Mouse (Mus musculus) MEL (cell line): Measurements from ENCODE around the gene Olfr414.

Experiments
- CHD2 ChIP-seq: IDR thresholded peaks from 2 replicates; pipeline ENCODE4 v1.6.1; 2011; ENCODE audit warnings: low read length, improper control_type of control experiment
- CTCF ChIP-seq, 3 experiments: IDR thresholded peaks in 2 of 3; conservative IDR thresholded peaks in 1 of 3; 2 replicates each; pipeline ENCODE4 v1.5.1; 2011 to 2012; ENCODE audit warnings: low read length in 3 of 3, low read depth in 2 of 3, mild to moderate bottlenecking in 2 of 3, improper control_type of control experiment in 1 of 3, inconsistent platforms in 1 of 3, mixed read lengths in 1 of 3, moderate library complexity in 1 of 3; ENCODE audit not compliant: control insufficient read depth in 1 of 3, insufficient read depth in 1 of 3, poor library complexity in 1 of 3, severe bottlenecking in 1 of 3
- EP300 ChIP-seq, 2 experiments: IDR thresholded peaks; 2 replicates each; pipeline ENCODE4 v1.6.1; 2011; ENCODE audit warnings: improper control_type of control experiment in 2 of 2, low read length in 2 of 2, low read depth in 1 of 2, mild to moderate bottlenecking in 1 of 2
- HCFC1 ChIP-seq: IDR thresholded peaks from 2 replicates; pipeline ENCODE4 v1.6.1; 2012; ENCODE audit warnings: low read depth, mild to moderate bottlenecking, inconsistent platforms, low read length, improper control_type of control experiment, moderate library complexity
- MAX ChIP-seq: IDR thresholded peaks from 2 replicates; pipeline ENCODE4 v1.6.1; 2011; ENCODE audit warnings: low read length, improper control_type of control experiment
- MAZ ChIP-seq: IDR thresholded peaks from 2 replicates; pipeline ENCODE4 v1.6.1; 2012; ENCODE audit warnings: low read depth, mild to moderate bottlenecking, inconsistent platforms, low read length, improper control_type of control experiment
- MYC ChIP-seq: IDR thresholded peaks from 2 replicates; pipeline ENCODE4 v1.6.1; 2011; ENCODE audit warnings: low read depth, mild to moderate bottlenecking, low read length, improper control_type of control experiment, moderate library complexity
- POLR2A ChIP-seq, 2 experiments: IDR thresholded peaks; 2 replicates each; pipeline ENCODE4 v1.6.1; 2011 to 2012; ENCODE audit warnings: low read length in 2 of 2, mild to moderate bottlenecking in 2 of 2, control low read depth in 1 of 2, improper control_type of control experiment in 1 of 2, low read depth in 1 of 2, moderate library complexity in 1 of 2; ENCODE audit not compliant: control insufficient read depth in 1 of 2, insufficient read depth in 1 of 2, poor library complexity in 1 of 2
- POLR2AphosphoS2 ChIP-seq: IDR thresholded peaks from 2 replicates; pipeline ENCODE4 v1.6.1; 2011; ENCODE audit warnings: low read length, improper control_type of control experiment
- RCOR1 ChIP-seq: IDR thresholded peaks from 2 replicates; pipeline ENCODE4 v1.6.1; 2012; ENCODE audit warnings: low read depth, mild to moderate bottlenecking, inconsistent platforms, low read length, improper control_type of control experiment
- TAL1 ChIP-seq: IDR thresholded peaks from 2 replicates; pipeline ENCODE4 v1.6.1; 2012; ENCODE audit warnings: mild to moderate bottlenecking, inconsistent platforms, low read length, moderate library complexity, mixed read lengths
- TCF12 ChIP-seq: IDR thresholded peaks from 2 replicates; pipeline ENCODE4 v1.6.1; 2014; ENCODE audit warnings: low read depth, mild to moderate bottlenecking, inconsistent platforms, low read length, improper control_type of control experiment, moderate library complexity
- USF1 ChIP-seq: IDR thresholded peaks from 2 replicates; pipeline ENCODE4 v1.6.1; 2014; ENCODE audit warnings: low read depth, mild to moderate bottlenecking, inconsistent platforms, low read length, improper control_type of control experiment, moderate library complexity

- no peak for TF ChIP-seq CTCF (IDR thresholded peaks at IDR 0.05 in 2 of 3, conservative IDR thresholded peaks at IDR 0.05 in 1 of 3; ENCODE audit: control insufficient read depth in 1 of 3, insufficient read depth in 1 of 3, low read depth in 2 of 3, low read length in 3 of 3, poor library complexity in 1 of 3, severe bottlenecking in 1 of 3)
- no peak for TF ChIP-seq USF1
- no peak for TF ChIP-seq MAZ
- TF ChIP-seq TAL1 = no peak
- TF ChIP-seq HCFC1 = no peak
- no peak for TF ChIP-seq MYC
- TF ChIP-seq RCOR1 = no peak
- TF ChIP-seq POLR2AphosphoS2 = no peak
- TF ChIP-seq CHD2 = no peak
- no peak for TF ChIP-seq POLR2A (IDR thresholded peaks at IDR 0.05; ENCODE audit: control insufficient read depth in 1 of 2, insufficient read depth in 1 of 2, low read depth in 1 of 2, low read length in 2 of 2, poor library complexity in 1 of 2)
- TF ChIP-seq MAX = no peak
- no peak for TF ChIP-seq EP300 (IDR thresholded peaks at IDR 0.05; ENCODE audit: low read depth in 1 of 2, low read length in 2 of 2)
- TF ChIP-seq TCF12 = no peak
Observed at GRCm38 (mm10) chr1:174482567-174482966, 58.7 kb downstream of the Olfr414 start.
